Mouse (Mus musculus): ENCODE data around the gene Maf. TPM values are rescaled to one million over a fixed set of nuclear protein-coding genes. Genes with fewer than 3 reads are reported as not detected.

The Maf gene
- polyA plus RNA-seq (2012), result 1.5 and 2.1 TPM in 2 replicates

GRCm38 (mm10) chr8:115707731-115708590, at the start of gene Maf:
TSS of gene Maf (minus strand) at chr8:115707794.

